Mouse (Mus musculus) liver, postnatal 0 days (tissue): ENCODE results near the gene Camta1. TPM values are rescaled to one million over a fixed set of nuclear protein-coding genes. Genes with fewer than 3 reads are reported as not detected.

ENCODE experiments used
- ATAC-seq: fragments of 200-750 bp; cut with Nextera tagmentation; 2 replicates; pipeline ENCODE4 v1.8.0; 2017; ENCODE audit warnings: mild to moderate bottlenecking, moderate library complexity
- DNase-seq: peaks from one replicate; pipeline ENCODE4 v3.0.0-alpha.2; 2016
- H3K27ac ChIP-seq: fragments of 300-500 bp; sonication (generic); 2 replicates; pipeline ENCODE4 v1.5.1; 2014; ENCODE audit warnings: antibody characterized with exemption, moderate library complexity, mild to moderate bottlenecking, low read depth
- H3K27me3 ChIP-seq: fragments of 300-500 bp; sonication (generic); 2 replicates; pipeline ENCODE4 v1.6.1; 2014; ENCODE audit warnings: low read length, control low read depth, mixed read lengths; ENCODE audit not compliant: insufficient read depth
- H3K36me3 ChIP-seq: fragments of 300-500 bp; sonication (generic); replicated peaks from 2 replicates; pipeline ENCODE4 v1.6.1; 2014; ENCODE audit warnings: mild to moderate bottlenecking, control low read depth, low read length, moderate library complexity, mixed read lengths; ENCODE audit not compliant: insufficient read depth
- H3K4me1 ChIP-seq: fragments of 300-500 bp; sonication (generic); 2 replicates; pipeline ENCODE4 v1.6.1; 2014; ENCODE audit warnings: antibody characterized with exemption, mild to moderate bottlenecking, control low read depth; ENCODE audit not compliant: insufficient read depth
- H3K4me2 ChIP-seq: fragments of 300-500 bp; sonication (generic); 2 replicates; pipeline ENCODE4 v1.6.1; 2014; ENCODE audit warnings: low read depth, mild to moderate bottlenecking, low read length, moderate library complexity, mixed read lengths
- H3K4me3 ChIP-seq: fragments of 300-500 bp; sonication (generic); 2 replicates; pipeline ENCODE4 v1.5.1; 2014; ENCODE audit warnings: low read depth, low read length
- H3K9ac ChIP-seq: fragments of 300-500 bp; sonication (generic); replicated peaks from 2 replicates; pipeline ENCODE4 v1.6.1; 2014; ENCODE audit warnings: mild to moderate bottlenecking, moderate library complexity
- H3K9me3 ChIP-seq: fragments of 300-500 bp; sonication (generic); 2 replicates; pipeline ENCODE4 v1.6.1; 2016; ENCODE audit warnings: mild to moderate bottlenecking, control low read depth, low read length, mixed read lengths
- CTCF ChIP-seq: sonication (generic); IDR thresholded peaks from 2 replicates; pipeline ENCODE4 v1.5.1; 2016; ENCODE audit warnings: antibody characterized with exemption, low read depth
- EP300 ChIP-seq: IDR thresholded peaks from 2 replicates; pipeline ENCODE4 v1.6.1; 2016; ENCODE audit warnings: antibody characterized with exemption, low read depth, mild to moderate bottlenecking
- WGBS: fragments of 180-500 bp; shearing (Covaris S2); extraction: QIAGEN DNeasy Blood & Tissue Kit; methylation state at CpG from one replicate; pipeline ENCODE4 v1.1.7; 2014; ENCODE audit not compliant: insufficient replicate concordance; 5-methylcytosine and 5-hydroxymethylcytosine counted together
- polyA plus RNA-seq: library from polyadenylated mRNA; unstranded; fragments of >200 nt; fragmentation: Nextera tagmentation; extraction: Ambion mirVana; gene quantifications from 2 replicates; pipeline ENCODE4 v1.2.1, GENCODE M21; 2015

The Camta1 gene
- polyA plus RNA-seq, 1 experiment from 2014 or later, result 48.3 TPM

- WGBS, result 75% methylated on average over 16 of the region's 16 CpGs
- DNase-seq (no peak), ATAC-seq (no peak)
- no peaks in the 10 kb centered on the region for H3K9me3 ChIP-seq
- no peaks in the 10 kb centered on the region for H3K36me3 ChIP-seq
- no peak overlapping the region for H3K9ac ChIP-seq
- peak overlapping the region; percentile 9; the same call in 1 of the 2 replicates for H3K4me2 ChIP-seq
- TF ChIP-seq EP300 (no peak), CTCF (no peak)
- H3K4me3 ChIP-seq, result no peak overlapping the region
- H3K4me1 ChIP-seq, result 0 out of 2 replicates have a peak, but pooled peaks cover 3% of the 10 kb centered on the region
- no peak overlapping the region for H3K27ac ChIP-seq
- no peaks in the 10 kb centered on the region for H3K27me3 ChIP-seq
These were observed 924.2 kb downstream of the Camta1 start for GRCm38 (mm10) chr4:150937293-150938062.

- H3K9ac ChIP-seq, result no peak overlapping the region
- 78% methylated on average over 1 of the region's 1 CpGs for WGBS
- H3K27me3 ChIP-seq, result 0 out of 2 replicates have a peak, but pooled peaks cover 2% of the 10 kb centered on the region
- H3K36me3 ChIP-seq, result no peaks in the 10 kb centered on the region
- no peak for ATAC-seq
- no peak for DNase-seq
- H3K4me3 ChIP-seq, result no peak overlapping the region
- H3K4me1 ChIP-seq, result 0 out of 2 replicates have a peak, but pooled peaks cover 3% of the 10 kb centered on the region
- TF ChIP-seq EP300 (no peak), CTCF (no peak)
- H3K9me3 ChIP-seq, result no peaks in the 10 kb centered on the region
- no peak overlapping the region for H3K27ac ChIP-seq
- H3K4me2 ChIP-seq, result no peak overlapping the region
These were observed 928.2 kb downstream of the Camta1 start for GRCm38 (mm10) chr4:150933503-150933902.

- no peak for ATAC-seq
These were observed 933.9 kb downstream of the Camta1 start for GRCm38 (mm10) chr4:150927789-150928188.

GRCm38 (mm10) chr4:150926924-150927705 lies 934.6 kb downstream of the Camta1 start:
- ATAC-seq, result no peak
- Histone ChIP-seq H3K9ac (no peak overlapping the region), H3K4me2 (no peak overlapping the region), H3K4me3 (no peak overlapping the region), H3K36me3 (no peaks in the 10 kb centered on the region), H3K4me1 (no peaks in the 10 kb centered on the region), H3K27me3 (peaks cover 6% of the 10 kb centered on the region; the same call in 1 of the 2 replicates), H3K9me3 (no peaks in the 10 kb centered on the region), H3K27ac (no peak overlapping the region)
- DNase-seq, result no peak
- TF ChIP-seq CTCF, result no peak
- no peak for TF ChIP-seq EP300
- WGBS, result 45% methylated on average over 13 of the region's 14 CpGs

More at GRCm38 (mm10) chr4:150927789-150928188, 933.9 kb downstream of the Camta1 start:
- H3K4me3 ChIP-seq, result no peak overlapping the region
- no peak overlapping the region for H3K9ac ChIP-seq
- DNase-seq, result no peak
- no peaks in the 10 kb centered on the region for H3K4me1 ChIP-seq
- H3K4me2 ChIP-seq, result no peak overlapping the region
- H3K27me3 ChIP-seq, result peaks cover 6% of the 10 kb centered on the region; the same call in 1 of the 2 replicates
- TF ChIP-seq EP300 (no peak), CTCF (no peak)
- H3K9me3 ChIP-seq, result no peaks in the 10 kb centered on the region
- WGBS, result 41% methylated on average over 10 of the region's 10 CpGs
- H3K36me3 ChIP-seq, result no peaks in the 10 kb centered on the region
- no peak overlapping the region for H3K27ac ChIP-seq

GRCm38 (mm10) chr4:150925923-150926322 lies 935.8 kb downstream of the Camta1 start:
- TF ChIP-seq EP300, result no peak
- TF ChIP-seq CTCF, result peak; percentile 71
- no peaks in the 10 kb centered on the region for H3K4me1 ChIP-seq
- H3K9ac ChIP-seq, result no peak overlapping the region
- H3K4me3 ChIP-seq, result no peak overlapping the region
- no peak overlapping the region for H3K27ac ChIP-seq
- no peak overlapping the region for H3K4me2 ChIP-seq
- no peaks in the 10 kb centered on the region for H3K36me3 ChIP-seq
- WGBS, result 51% methylated on average over 5 of the region's 5 CpGs
- peaks cover 6% of the 10 kb centered on the region; the same call in 1 of the 2 replicates for H3K27me3 ChIP-seq
- ATAC-seq (no peak), DNase-seq (peak; percentile 55)
- no peaks in the 10 kb centered on the region for H3K9me3 ChIP-seq

GRCm38 (mm10) chr4:150924936-150925335 lies 936.7 kb downstream of the Camta1 start:
- ATAC-seq, result no peak
- Histone ChIP-seq H3K4me1 (no peaks in the 10 kb centered on the region), H3K27ac (no peak overlapping the region), H3K9ac (no peak overlapping the region), H3K36me3 (no peaks in the 10 kb centered on the region), H3K4me2 (no peak overlapping the region), H3K27me3 (peaks cover 3% of the 10 kb centered on the region; the same call in 1 of the 2 replicates), H3K9me3 (no peaks in the 10 kb centered on the region), H3K4me3 (no peak overlapping the region)
- no peak for DNase-seq
- TF ChIP-seq CTCF (no peak), EP300 (no peak)
- WGBS, result 76% methylated on average over 6 of the region's 6 CpGs
